Mouse (Mus musculus) ZHBTc4 (cell line): ENCODE measurements at regions not wholly inside any gene's neighbourhood (a gene's known extent, or its start where the extent isn't known, plus 50 kb on each side); places are given as distances from the start of the nearest gene placed in this dataset.

Experiments
- DNase-seq: peaks from one replicate; pipeline ENCODE4 v3.0.0-alpha.2; 2011; ENCODE audit warnings: low read depth, low spot score

GRCm38 (mm10) chr1:29737062-29737461, 957.0 kb upstream of the Gm597 start:
- peak; percentile 4 for DNase-seq

GRCm38 (mm10) chr1:29731930-29732329, 951.9 kb upstream of the Gm597 start:
- no peak for DNase-seq
